Mouse (Mus musculus) MEL (cell line): ENCODE results near the gene Bcar1. TPM values are rescaled to one million over a fixed set of nuclear protein-coding genes. Genes with fewer than 3 reads are reported as not detected.

ENCODE experiments used
- DNase-seq: peaks from one replicate; pipeline ENCODE4 v3.0.0; 2011; ENCODE audit warnings: low read depth, low spot score
- H3K27ac ChIP-seq: 2 replicates; pipeline ENCODE4 v1.5.1; 2012; ENCODE audit warnings: low read depth, mild to moderate bottlenecking, control low read depth, low read length, moderate library complexity; ENCODE audit not compliant: control insufficient read depth
- H3K27me3 ChIP-seq, 2 experiments: fragments of 150-350 bp in 1 of 2; sonication (generic) in 1 of 2; 2 replicates each; pipeline ENCODE4 v1.6.1; 2012; ENCODE audit warnings: low read length in 2 of 2, mild to moderate bottlenecking in 2 of 2, improper control_type of control experiment in 1 of 2, moderate library complexity in 1 of 2; ENCODE audit not compliant: insufficient read depth in 2 of 2, control insufficient read depth in 1 of 2
- H3K36me3 ChIP-seq, 2 experiments: 2 replicates each; pipeline ENCODE4 v1.6.1; 2012 to 2014; ENCODE audit warnings: low read length in 2 of 2, improper control_type of control experiment in 1 of 2, inconsistent platforms in 1 of 2, mild to moderate bottlenecking in 1 of 2; ENCODE audit not compliant: insufficient read depth in 2 of 2, control insufficient read depth in 1 of 2
- H3K4me1 ChIP-seq, 2 experiments: fragments of 150-350 bp in 1 of 2; sonication (generic) in 1 of 2; 2 replicates each; pipeline ENCODE4 v1.6.1; 2012; ENCODE audit warnings: low read length in 2 of 2, improper control_type of control experiment in 1 of 2, mild to moderate bottlenecking in 1 of 2; ENCODE audit not compliant: insufficient read depth in 2 of 2, control insufficient read depth in 1 of 2
- H3K4me3 ChIP-seq, 2 experiments: fragments of 150-350 bp in 1 of 2; sonication (generic) in 1 of 2; 2 replicates each; pipeline ENCODE4 v1.5.1; 2012; ENCODE audit warnings: low read depth in 2 of 2, low read length in 2 of 2, mild to moderate bottlenecking in 2 of 2, moderate library complexity in 2 of 2, control low read depth in 1 of 2, improper control_type of control experiment in 1 of 2; ENCODE audit not compliant: control insufficient read depth in 1 of 2, insufficient read depth in 1 of 2
- H3K79me2 ChIP-seq: 2 replicates; pipeline ENCODE4 v1.6.1; 2012; ENCODE audit warnings: mild to moderate bottlenecking, low read length, moderate library complexity; ENCODE audit not compliant: control insufficient read depth, poor library complexity, insufficient read depth
- H3K9ac ChIP-seq: 2 replicates; pipeline ENCODE4 v1.6.1; 2012; ENCODE audit warnings: low read depth, mild to moderate bottlenecking, control low read depth, low read length, moderate library complexity; ENCODE audit not compliant: control insufficient read depth, poor library complexity, severe bottlenecking
- H3K9me3 ChIP-seq: fragments of 150-350 bp; sonication (generic); replicated peaks from 2 replicates; pipeline ENCODE4 v1.6.1; 2012; ENCODE audit warnings: mild to moderate bottlenecking, low read length, improper control_type of control experiment, moderate library complexity; ENCODE audit not compliant: insufficient read depth
- CHD1 ChIP-seq: IDR thresholded peaks from 2 replicates; pipeline ENCODE4 v1.6.1; 2012; ENCODE audit warnings: low read depth, mild to moderate bottlenecking, inconsistent platforms, low read length, improper control_type of control experiment
- CHD2 ChIP-seq: IDR thresholded peaks from 2 replicates; pipeline ENCODE4 v1.6.1; 2011; ENCODE audit warnings: low read length, improper control_type of control experiment
- CTCF ChIP-seq, 3 experiments: IDR thresholded peaks in 2 of 3; conservative IDR thresholded peaks in 1 of 3; 2 replicates each; pipeline ENCODE4 v1.5.1; 2011 to 2012; ENCODE audit warnings: low read length in 3 of 3, low read depth in 2 of 3, mild to moderate bottlenecking in 2 of 3, improper control_type of control experiment in 1 of 3, inconsistent platforms in 1 of 3, mixed read lengths in 1 of 3, moderate library complexity in 1 of 3; ENCODE audit not compliant: control insufficient read depth in 1 of 3, insufficient read depth in 1 of 3, poor library complexity in 1 of 3, severe bottlenecking in 1 of 3
- E2F4 ChIP-seq: IDR thresholded peaks from 2 replicates; pipeline ENCODE4 v1.6.1; 2011; ENCODE audit warnings: low read depth, low read length, improper control_type of control experiment, borderline replicate concordance
- GABPA ChIP-seq: IDR thresholded peaks from 2 replicates; pipeline ENCODE4 v1.6.1; 2012; ENCODE audit warnings: low read depth, mild to moderate bottlenecking, inconsistent platforms, low read length, improper control_type of control experiment, moderate library complexity
- GATA1 ChIP-seq: IDR thresholded peaks from 2 replicates; pipeline ENCODE4 v1.6.1; 2011; ENCODE audit warnings: low read depth, low read length, improper control_type of control experiment
- HCFC1 ChIP-seq: IDR thresholded peaks from 2 replicates; pipeline ENCODE4 v1.6.1; 2012; ENCODE audit warnings: low read depth, mild to moderate bottlenecking, inconsistent platforms, low read length, improper control_type of control experiment, moderate library complexity
- JUND ChIP-seq: IDR thresholded peaks from 2 replicates; pipeline ENCODE4 v1.6.1; 2011; ENCODE audit warnings: low read depth, mild to moderate bottlenecking, improper control_type of control experiment, low read length
- KAT2A ChIP-seq: conservative IDR thresholded peaks from 2 replicates; pipeline ENCODE4 v1.6.1; 2012; ENCODE audit warnings: low read depth, low read length, improper control_type of control experiment, inconsistent platforms
- MAX ChIP-seq: IDR thresholded peaks from 2 replicates; pipeline ENCODE4 v1.6.1; 2011; ENCODE audit warnings: low read length, improper control_type of control experiment
- MAZ ChIP-seq: IDR thresholded peaks from 2 replicates; pipeline ENCODE4 v1.6.1; 2012; ENCODE audit warnings: low read depth, mild to moderate bottlenecking, inconsistent platforms, low read length, improper control_type of control experiment
- MYC ChIP-seq: IDR thresholded peaks from 2 replicates; pipeline ENCODE4 v1.6.1; 2011; ENCODE audit warnings: low read depth, mild to moderate bottlenecking, low read length, improper control_type of control experiment, moderate library complexity
- NRF1 ChIP-seq: IDR thresholded peaks from 2 replicates; pipeline ENCODE4 v1.6.1; 2014; ENCODE audit warnings: low read depth, mild to moderate bottlenecking, inconsistent platforms, low read length, improper control_type of control experiment, moderate library complexity; ENCODE audit not compliant: poor library complexity, insufficient read depth, severe bottlenecking
- SIN3A ChIP-seq: IDR thresholded peaks from 2 replicates; pipeline ENCODE4 v1.6.1; 2012; ENCODE audit warnings: low read length, improper control_type of control experiment, inconsistent platforms
- SMC3 ChIP-seq: IDR thresholded peaks from 2 replicates; pipeline ENCODE4 v1.6.1; 2011; ENCODE audit warnings: low read depth, low read length, improper control_type of control experiment
- TAL1 ChIP-seq: IDR thresholded peaks from 2 replicates; pipeline ENCODE4 v1.6.1; 2012; ENCODE audit warnings: mild to moderate bottlenecking, inconsistent platforms, low read length, moderate library complexity, mixed read lengths
- USF1 ChIP-seq: IDR thresholded peaks from 2 replicates; pipeline ENCODE4 v1.6.1; 2014; ENCODE audit warnings: low read depth, mild to moderate bottlenecking, inconsistent platforms, low read length, improper control_type of control experiment, moderate library complexity
- ZKSCAN1 ChIP-seq: IDR thresholded peaks from 2 replicates; pipeline ENCODE4 v1.6.1; 2012; ENCODE audit warnings: low read depth, mild to moderate bottlenecking, inconsistent platforms, low read length, improper control_type of control experiment, moderate library complexity
- ZNF384 ChIP-seq: IDR thresholded peaks from 2 replicates; pipeline ENCODE4 v1.6.1; 2012; ENCODE audit warnings: low read depth, mild to moderate bottlenecking, inconsistent platforms, low read length, improper control_type of control experiment
- polyA plus RNA-seq, 2 experiments: library from polyadenylated mRNA; stranded (reverse) in 1 of 2; unstranded in 1 of 2; fragments of >175 nt in 1 of 2; fragments of >200 nt in 1 of 2; gene quantifications; 2 replicates each; pipeline versions ENCODE4 v1.2.1 to v1.2.4; 2012; ENCODE audit warnings: low replicate concordance in 2 of 2, low read depth in 1 of 2; ENCODE audit not compliant: insufficient read length in 2 of 2, insufficient read depth in 1 of 2, missing spikeins in 1 of 2
- total RNA-seq: library from RNA; depleted of rRNA; stranded (reverse); fragments of 300-350 nt; gene quantifications from 2 replicates; pipeline ENCODE4 v1.2.3, GENCODE M21; 2012

Gene Bcar1
- total and polyA plus RNA-seq, 3 experiments = 6.5 to 17.4 TPM; not detected in 1

GRCm38 (mm10) chr8:111769296-111769695 lies 25.7 kb upstream of the Bcar1 start:
- Histone ChIP-seq H3K4me1 (peaks cover 0 to 6% of the 10 kb centered on the region in 2 experiments; a peak in 1 of 4 replicates), H3K9me3 (no peaks in the 10 kb centered on the region), H3K27ac (no peak overlapping the region), H3K36me3 (peaks cover 7 to 8% of the 10 kb centered on the region in 2 experiments), H3K79me2 (no peaks in the 10 kb centered on the region), H3K4me3 (no peak overlapping the region), H3K9ac (no peak overlapping the region), H3K27me3 (no peaks in the 10 kb centered on the region)
- DNase-seq = no peak
- TF ChIP-seq TAL1 (no peak), E2F4 (no peak), CHD1 (no peak)

- Histone ChIP-seq H3K27me3 (no peaks in the 10 kb centered on the region), H3K9me3 (no peaks in the 10 kb centered on the region), H3K79me2 (no peaks in the 10 kb centered on the region)
- TF ChIP-seq ZNF384 (no peak), MAX (no peak)
- TF ChIP-seq, all 39 proteins: peak for 0
- Histone ChIP-seq H3K36me3 (peaks cover 5 to 7% of the 10 kb centered on the region in 2 experiments; a peak in 3 of 4 replicates), H3K4me3 (no peak overlapping the region), H3K9ac (no peak overlapping the region), H3K4me1 (peaks cover 0 to 3% of the 10 kb centered on the region in 2 experiments; a peak in 1 of 4 replicates), H3K27ac (no peak overlapping the region)
- no peak for DNase-seq
Observed at GRCm38 (mm10) chr8:111768651-111769050, 25.0 kb upstream of the Bcar1 start.

GRCm38 (mm10) chr8:111765616-111766015 lies 22.0 kb upstream of the Bcar1 start:
- Histone ChIP-seq H3K36me3 (peaks cover 3 to 5% of the 10 kb centered on the region in 2 experiments; a peak in 2 of 4 replicates), H3K27ac (no peak overlapping the region), H3K79me2 (no peaks in the 10 kb centered on the region)
- TF ChIP-seq SIN3A = no peak
- no peak for TF ChIP-seq CTCF (IDR thresholded peaks at IDR 0.05 in 2 of 3, conservative IDR thresholded peaks at IDR 0.05 in 1 of 3; ENCODE audit: control insufficient read depth in 1 of 3, insufficient read depth in 1 of 3, low read depth in 2 of 3, low read length in 3 of 3, poor library complexity in 1 of 3, severe bottlenecking in 1 of 3)
- TF ChIP-seq ZKSCAN1 = no peak
- no peak for TF ChIP-seq JUND
- no peak for TF ChIP-seq KAT2A
- no peak for TF ChIP-seq CHD2
- TF ChIP-seq NRF1 = no peak
- no peak for TF ChIP-seq SMC3
- TF ChIP-seq MAZ = no peak
- TF ChIP-seq MYC = no peak
- TF ChIP-seq HCFC1 = no peak
- TF ChIP-seq USF1 = no peak
- no peak for TF ChIP-seq ZNF384
- no peak for TF ChIP-seq CHD1
- TF ChIP-seq GABPA = no peak
- TF ChIP-seq GATA1 = no peak
- TF ChIP-seq E2F4 = no peak
- TF ChIP-seq, all 39 proteins: peak for 0
- H3K4me3 ChIP-seq = no peak overlapping the region
- H3K9ac ChIP-seq = no peak overlapping the region
- no peaks in the 10 kb centered on the region for H3K9me3 ChIP-seq
- H3K27me3 ChIP-seq = no peaks in the 10 kb centered on the region
- peaks cover 0 to 3% of the 10 kb centered on the region in 2 experiments; a peak in 1 of 4 replicates for H3K4me1 ChIP-seq
- DNase-seq = no peak
